Comparison of ENCODE assay signal across 32 mouse cellular contexts in the genomic region with DNA sequence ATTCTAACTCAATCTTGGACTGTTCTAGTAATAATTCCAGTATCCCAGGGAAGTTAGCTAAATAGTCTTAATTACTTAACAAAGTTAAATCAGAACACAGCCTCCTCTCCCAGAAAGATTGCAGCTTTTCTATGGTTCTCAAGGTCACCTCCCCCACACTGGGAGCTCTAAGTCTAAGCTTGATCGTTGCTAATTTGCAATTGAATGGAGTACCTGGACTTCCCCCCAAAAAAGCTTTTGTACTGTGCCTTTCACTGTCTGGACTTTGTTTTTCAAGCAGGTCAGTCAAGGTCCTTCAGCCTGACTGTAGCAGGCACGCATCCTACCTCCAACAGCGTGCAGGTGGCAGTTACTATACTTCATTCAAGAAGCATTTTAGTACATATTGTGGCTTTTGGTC. TPM values are rescaled to one million over a fixed set of nuclear protein-coding genes. Genes with fewer than 3 reads are reported as not detected.
"Had no signal": no experiment of that assay in that cellular context is flagged by ENCODE, and none has a peak within 500 bp of the region (broad histone marks: within the 10 kb centered on the region; RNA-seq: fewer than 3 reads in every experiment).

No protein-coding gene starts in this region.

- H3K9me3 ChIP-seq: heart, embryonic 15.5 days; limb, embryonic 15.5 days had no signal

- H3K9ac ChIP-seq: heart, embryonic 13.5 days; heart, embryonic 15.5 days; hindbrain, embryonic 13.5 days; hindbrain, embryonic 15.5 days; limb, embryonic 13.5 days; limb, embryonic 15.5 days; liver, embryonic 12.5 days; liver, embryonic 14.5 days had no signal

- H3K27ac ChIP-seq: gastrocnemius, adult 2 months; heart, embryonic 13.5 days; heart, embryonic 15.5 days; hindbrain, embryonic 13.5 days; hindbrain, embryonic 15.5 days; hindbrain, postnatal 0 days; kidney, postnatal 0 days; limb, embryonic 13.5 days; limb, embryonic 15.5 days; liver, embryonic 12.5 days; liver, embryonic 14.5 days had no signal

- DNase-seq: gastrocnemius, adult 2 months; gastrocnemius, postnatal 10 days; gastrocnemius, postnatal 25 days; heart, adult 18-20 months; heart, postnatal 14 days; heart, postnatal 36 days; kidney, adult 11 months; kidney, adult 2 months; kidney, postnatal 14 days; kidney, postnatal 36 days; layer of hippocampus, adult 9-11 months; layer of hippocampus, postnatal 36 days; left cerebral cortex, postnatal 4 days had no signal

- H3K36me3 ChIP-seq: heart, embryonic 13.5 days; heart, embryonic 15.5 days; hindbrain, embryonic 13.5 days; hindbrain, embryonic 15.5 days; limb, embryonic 13.5 days; limb, embryonic 15.5 days; liver, embryonic 12.5 days had no signal

- H3K4me1 ChIP-seq: heart, embryonic 13.5 days; heart, embryonic 15.5 days; hindbrain, embryonic 13.5 days; hindbrain, embryonic 15.5 days; limb, embryonic 13.5 days; limb, embryonic 15.5 days; liver, embryonic 12.5 days had no signal

- H3K4me2 ChIP-seq: heart, embryonic 11.5 days; heart, embryonic 13.5 days; heart, embryonic 15.5 days; hindbrain, embryonic 13.5 days; hindbrain, embryonic 15.5 days; limb, embryonic 13.5 days; limb, embryonic 15.5 days; liver, embryonic 12.5 days had no signal

- H3K27me3 ChIP-seq: heart, embryonic 13.5 days; heart, embryonic 15.5 days; hindbrain, embryonic 13.5 days; hindbrain, embryonic 15.5 days; limb, embryonic 13.5 days; limb, embryonic 15.5 days; liver, embryonic 12.5 days had no signal

- H3K4me3 ChIP-seq: gastrocnemius, adult 2 months; heart, embryonic 13.5 days; heart, embryonic 15.5 days; hindbrain, embryonic 13.5 days; hindbrain, embryonic 15.5 days; limb, embryonic 13.5 days; limb, embryonic 15.5 days; liver, embryonic 12.5 days had no signal

- ATAC-seq: hindbrain, postnatal 0 days; intestine, embryonic 16.5 days; liver, embryonic 12.5 days had no signal

RNA-seq across cellular contexts. Expression of gene Olfr867, which starts 12.9 kb away (rescaled TPM):
- polyA plus RNA-seq: heart, embryonic 11.5 days; heart, embryonic 13.5 days; heart, embryonic 15.5 days; heart, postnatal 0 days; hindbrain, embryonic 11.5 days; hindbrain, embryonic 13.5 days; hindbrain, embryonic 15.5 days; hindbrain, postnatal 0 days; intestine, embryonic 14.5 days; intestine, embryonic 16.5 days; kidney, adult 2 months; kidney, embryonic 14.5 days; kidney, postnatal 0 days; large intestine, adult 2 months; limb, embryonic 11.5 days; limb, embryonic 13.5 days; limb, embryonic 15.5 days; liver, adult 2 months; liver, embryonic 12.5 days; liver, embryonic 14.5 days had no signal

RNA-seq across cellular contexts. Expression of gene Olfr868, which starts 28.2 kb away (rescaled TPM):
- polyA plus RNA-seq: heart, embryonic 11.5 days; heart, embryonic 13.5 days; heart, embryonic 15.5 days; heart, postnatal 0 days; hindbrain, embryonic 11.5 days; hindbrain, embryonic 13.5 days; hindbrain, embryonic 15.5 days; hindbrain, postnatal 0 days; intestine, embryonic 14.5 days; intestine, embryonic 16.5 days; kidney, adult 2 months; kidney, embryonic 14.5 days; kidney, postnatal 0 days; large intestine, adult 2 months; limb, embryonic 11.5 days; limb, embryonic 13.5 days; limb, embryonic 15.5 days; liver, adult 2 months; liver, embryonic 12.5 days; liver, embryonic 14.5 days had no signal

RNA-seq across cellular contexts. Expression of gene Olfr866, which starts 42.4 kb away (rescaled TPM):
- polyA plus RNA-seq: heart, embryonic 11.5 days; heart, embryonic 13.5 days; heart, embryonic 15.5 days; heart, postnatal 0 days; hindbrain, embryonic 11.5 days; hindbrain, embryonic 13.5 days; hindbrain, embryonic 15.5 days; hindbrain, postnatal 0 days; intestine, embryonic 14.5 days; intestine, embryonic 16.5 days; kidney, adult 2 months; kidney, embryonic 14.5 days; kidney, postnatal 0 days; large intestine, adult 2 months; limb, embryonic 11.5 days; limb, embryonic 13.5 days; limb, embryonic 15.5 days; liver, adult 2 months; liver, embryonic 12.5 days; liver, embryonic 14.5 days had no signal

RNA-seq across cellular contexts. Expression of gene Olfr869, which starts 58.6 kb away (rescaled TPM):
- polyA plus RNA-seq: heart, embryonic 11.5 days; heart, embryonic 13.5 days; heart, embryonic 15.5 days; heart, postnatal 0 days; hindbrain, embryonic 11.5 days; hindbrain, embryonic 13.5 days; hindbrain, embryonic 15.5 days; hindbrain, postnatal 0 days; intestine, embryonic 14.5 days; intestine, embryonic 16.5 days; kidney, adult 2 months; kidney, embryonic 14.5 days; kidney, postnatal 0 days; large intestine, adult 2 months; limb, embryonic 11.5 days; limb, embryonic 13.5 days; limb, embryonic 15.5 days; liver, adult 2 months; liver, embryonic 12.5 days; liver, embryonic 14.5 days had no signal
